Mouse (Mus musculus) liver, postnatal 0 days (tissue): ENCODE data around the gene Igfbp6. TPM values are rescaled to one million over a fixed set of nuclear protein-coding genes. Genes with fewer than 3 reads are reported as not detected.

Experiments used
- ATAC-seq: fragments of 200-750 bp; cut with Nextera tagmentation; 2 replicates; pipeline ENCODE4 v1.8.0; 2017; ENCODE audit warnings: mild to moderate bottlenecking, moderate library complexity
- DNase-seq: peaks from one replicate; pipeline ENCODE4 v3.0.0-alpha.2; 2016
- H3K27ac ChIP-seq: fragments of 300-500 bp; sonication (generic); 2 replicates; pipeline ENCODE4 v1.5.1; 2014; ENCODE audit warnings: antibody characterized with exemption, moderate library complexity, mild to moderate bottlenecking, low read depth
- H3K27me3 ChIP-seq: fragments of 300-500 bp; sonication (generic); 2 replicates; pipeline ENCODE4 v1.6.1; 2014; ENCODE audit warnings: low read length, control low read depth, mixed read lengths; ENCODE audit not compliant: insufficient read depth
- H3K36me3 ChIP-seq: fragments of 300-500 bp; sonication (generic); replicated peaks from 2 replicates; pipeline ENCODE4 v1.6.1; 2014; ENCODE audit warnings: mild to moderate bottlenecking, control low read depth, low read length, moderate library complexity, mixed read lengths; ENCODE audit not compliant: insufficient read depth
- H3K4me1 ChIP-seq: fragments of 300-500 bp; sonication (generic); 2 replicates; pipeline ENCODE4 v1.6.1; 2014; ENCODE audit warnings: antibody characterized with exemption, mild to moderate bottlenecking, control low read depth; ENCODE audit not compliant: insufficient read depth
- H3K4me2 ChIP-seq: fragments of 300-500 bp; sonication (generic); 2 replicates; pipeline ENCODE4 v1.6.1; 2014; ENCODE audit warnings: low read depth, mild to moderate bottlenecking, low read length, moderate library complexity, mixed read lengths
- H3K4me3 ChIP-seq: fragments of 300-500 bp; sonication (generic); 2 replicates; pipeline ENCODE4 v1.5.1; 2014; ENCODE audit warnings: low read depth, low read length
- H3K9ac ChIP-seq: fragments of 300-500 bp; sonication (generic); replicated peaks from 2 replicates; pipeline ENCODE4 v1.6.1; 2014; ENCODE audit warnings: mild to moderate bottlenecking, moderate library complexity
- H3K9me3 ChIP-seq: fragments of 300-500 bp; sonication (generic); 2 replicates; pipeline ENCODE4 v1.6.1; 2016; ENCODE audit warnings: mild to moderate bottlenecking, control low read depth, low read length, mixed read lengths
- CTCF ChIP-seq: sonication (generic); IDR thresholded peaks from 2 replicates; pipeline ENCODE4 v1.5.1; 2016; ENCODE audit warnings: antibody characterized with exemption, low read depth
- EP300 ChIP-seq: IDR thresholded peaks from 2 replicates; pipeline ENCODE4 v1.6.1; 2016; ENCODE audit warnings: antibody characterized with exemption, low read depth, mild to moderate bottlenecking
- WGBS: fragments of 180-500 bp; shearing (Covaris S2); extraction: QIAGEN DNeasy Blood & Tissue Kit; methylation state at CpG from one replicate; pipeline ENCODE4 v1.1.7; 2014; ENCODE audit not compliant: insufficient replicate concordance; 5-methylcytosine and 5-hydroxymethylcytosine counted together
- polyA plus RNA-seq: library from polyadenylated mRNA; unstranded; fragments of >200 nt; fragmentation: Nextera tagmentation; extraction: Ambion mirVana; gene quantifications from 2 replicates; pipeline ENCODE4 v1.2.1, GENCODE M21; 2015

The Igfbp6 gene
- polyA plus RNA-seq, 1 experiment from 2014 or later, result 5.9 TPM

DNA sequence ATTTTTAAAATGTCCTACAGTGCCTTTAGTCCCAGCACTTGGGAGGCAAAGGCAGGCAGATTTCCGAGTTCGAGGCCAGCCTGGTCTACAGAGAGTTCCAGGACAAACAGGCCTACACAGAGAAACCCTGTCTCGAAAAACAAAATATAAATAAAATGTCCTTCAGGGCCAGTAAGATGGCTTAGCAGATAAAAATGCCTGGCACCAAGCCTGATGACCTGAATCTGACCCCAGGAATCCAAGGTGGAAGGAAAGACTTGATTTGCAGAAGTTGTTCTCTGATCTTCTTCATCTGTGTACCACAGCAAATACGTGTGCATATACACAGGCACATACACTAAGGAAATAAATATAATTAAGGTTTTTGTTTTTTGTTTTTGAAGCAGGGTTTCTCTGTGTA lies 51.2 kb downstream of the Igfbp6 start:
- no peak for ATAC-seq
- H3K9ac ChIP-seq, result no peak overlapping the region

DNA sequence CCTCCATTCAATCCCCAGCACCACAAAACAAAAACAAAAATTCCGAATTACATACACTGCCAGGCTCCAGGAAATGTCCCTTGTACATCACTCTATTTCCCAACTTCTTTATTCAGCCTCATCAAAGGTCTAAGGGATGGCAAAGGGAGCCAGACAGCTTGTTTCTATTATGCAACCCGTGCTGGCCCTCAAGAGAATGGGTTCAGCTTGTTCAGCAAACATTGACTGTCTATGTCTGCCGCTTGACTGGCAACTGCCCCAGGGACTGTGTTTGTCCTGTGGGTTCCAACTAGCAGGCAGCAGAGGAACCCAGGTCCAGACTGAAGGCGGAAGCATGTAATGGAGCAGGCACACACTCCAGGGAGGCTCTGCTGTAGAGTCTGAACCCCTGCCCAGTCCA lies 54.7 kb downstream of the Igfbp6 start:
- peak; percentile 50 for ATAC-seq
- Histone ChIP-seq H3K9ac (no peak overlapping the region), H3K4me2 (no peak overlapping the region), H3K27me3 (no peaks in the 10 kb centered on the region), H3K4me3 (no peak overlapping the region), H3K36me3 (no peaks in the 10 kb centered on the region), H3K4me1 (peaks cover 28% of the 10 kb centered on the region), H3K9me3 (no peaks in the 10 kb centered on the region), H3K27ac (peak overlapping the region; percentile 75)
- TF ChIP-seq CTCF (no peak), EP300 (peak; percentile 66)
- DNase-seq, result peak; percentile 63
- 50% methylated on average over 4 of the region's 4 CpGs for WGBS

More for the DNA sequence above, 51.2 kb downstream of the Igfbp6 start:
- no peak for DNase-seq
- Histone ChIP-seq H3K27ac (no peak overlapping the region), H3K4me3 (no peak overlapping the region), H3K27me3 (no peaks in the 10 kb centered on the region), H3K4me2 (no peak overlapping the region), H3K36me3 (no peaks in the 10 kb centered on the region), H3K4me1 (peaks cover 32% of the 10 kb centered on the region), H3K9me3 (no peaks in the 10 kb centered on the region)
- no peak for TF ChIP-seq CTCF
- TF ChIP-seq EP300, result no peak
- 64% methylated on average over 4 of the region's 4 CpGs for WGBS

Other genes starting within 250 kb of the Igfbp6 start
- gene Krt4, start 219.6 kb upstream of the Igfbp6 start, polyA plus RNA-seq, result 0.08 TPM in 1 of 2 replicates, not detected in the other
- gene Krt79, start 204.0 kb upstream of the Igfbp6 start, polyA plus RNA-seq, result not detected in 2 replicates
- gene Krt78, start 190.1 kb upstream of the Igfbp6 start, polyA plus RNA-seq, result not detected in 2 replicates
- gene Krt8, start 139.9 kb upstream of the Igfbp6 start, polyA plus RNA-seq, result 125 and 129 TPM in 2 replicates
- 234 and 261 TPM in 2 replicates for gene Krt18, start 116.2 kb upstream of the Igfbp6 start, polyA plus RNA-seq
- gene Eif4b, start 70.6 kb upstream of the Igfbp6 start, polyA plus RNA-seq, result 30.9 and 32.2 TPM in 2 replicates
- 9.2 TPM in 2 replicates for gene Tns2, start 43.9 kb upstream of the Igfbp6 start, polyA plus RNA-seq
- gene Spryd3, start 8.1 kb upstream of the Igfbp6 start, polyA plus RNA-seq, result 9.2 and 10.0 TPM in 2 replicates
- 10.9 and 13.6 TPM in 2 replicates for gene Soat2, start 6.2 kb downstream of the Igfbp6 start, polyA plus RNA-seq
- 10.7 and 11.6 TPM in 2 replicates for gene Zfp740, start 58.9 kb downstream of the Igfbp6 start, polyA plus RNA-seq
- 224 and 243 TPM in 2 replicates for gene Csad, start 60.4 kb downstream of the Igfbp6 start, polyA plus RNA-seq
- 5.8 and 8.6 TPM in 2 replicates for gene Itgb7, start 87.6 kb downstream of the Igfbp6 start, polyA plus RNA-seq
- 2.4 and 2.6 TPM in 2 replicates for gene Rarg, start 113.2 kb downstream of the Igfbp6 start, polyA plus RNA-seq
- not detected in 2 replicates for gene Gm9918, start 126.2 kb downstream of the Igfbp6 start, polyA plus RNA-seq
- 25.4 and 27.4 TPM in 2 replicates for gene Mfsd5, start 135.1 kb downstream of the Igfbp6 start, polyA plus RNA-seq
- gene Espl1, start 151.9 kb downstream of the Igfbp6 start, polyA plus RNA-seq, result 7.3 and 7.8 TPM in 2 replicates
- gene Pfdn5, start 181.8 kb downstream of the Igfbp6 start, polyA plus RNA-seq, result 172 and 179 TPM in 2 replicates
- 28.1 and 30.8 TPM in 2 replicates for gene Myg1, start 187.3 kb downstream of the Igfbp6 start, polyA plus RNA-seq
- gene Aaas, start 206.4 kb downstream of the Igfbp6 start, polyA plus RNA-seq, result 15.6 and 18.8 TPM in 2 replicates
- gene Sp7, start 222.8 kb downstream of the Igfbp6 start, polyA plus RNA-seq, result not detected in 2 replicates